Mouse (Mus musculus): ENCODE measurements around the gene Gm1043.

DNA sequence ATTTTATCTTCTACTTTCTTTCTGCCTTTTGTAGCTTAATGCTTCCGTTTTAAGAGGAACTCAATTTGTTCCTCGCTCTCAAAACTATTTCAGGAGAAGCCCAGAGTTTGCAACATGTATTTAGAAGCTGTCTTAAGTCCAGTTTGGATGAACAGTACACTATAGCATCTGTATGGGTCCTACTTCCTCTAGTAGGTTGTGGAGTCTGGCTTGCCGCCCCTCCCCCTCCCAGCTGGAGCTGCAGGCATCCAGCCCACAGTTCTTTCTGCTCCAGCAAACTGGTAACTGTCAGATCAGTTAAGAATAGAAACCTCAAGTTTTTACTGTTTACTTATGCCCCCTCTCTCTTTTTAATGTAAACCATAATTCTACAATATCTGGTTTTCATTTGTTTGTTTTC lies 2.8 kb upstream of the Gm1043 start:
- no peak for TF ChIP-seq CTCF (IDR thresholded peaks at IDR 0.05; ENCODE audit: borderline replicate concordance, control insufficient read depth, extremely low read depth, insufficient read depth, low read length, poor library complexity)
- no peak for TF ChIP-seq POLR2A (IDR thresholded peaks at IDR 0.05; ENCODE audit: control insufficient read depth, extremely low read depth, insufficient read depth, low read length, poor library complexity)

All from thymus, adult 2 months (tissue).